Mouse (Mus musculus) embryonic facial prominence, embryonic 13.5 days (tissue): ENCODE results near the gene Tbcel. TPM values are rescaled to one million over a fixed set of nuclear protein-coding genes. Genes with fewer than 3 reads are reported as not detected.

Experiments used
- ATAC-seq: fragments of 200-750 bp; cut with Nextera tagmentation; 2 replicates; pipeline ENCODE4 v1.8.0; 2017; ENCODE audit warnings: low read depth; ENCODE audit not compliant: insufficient number of reproducible peaks, insufficient read depth, low FRiP score, low TSS enrichment
- H3K27ac ChIP-seq: fragments of 300-500 bp; sonication (generic); 2 replicates; pipeline ENCODE4 v1.5.1; 2015; ENCODE audit warnings: moderate library complexity, mild to moderate bottlenecking, inconsistent platforms
- H3K27me3 ChIP-seq: fragments of 300-500 bp; sonication (generic); 2 replicates; pipeline ENCODE4 v1.6.1; 2015; ENCODE audit warnings: mild to moderate bottlenecking, inconsistent platforms
- H3K36me3 ChIP-seq: fragments of 300-500 bp; sonication (generic); 2 replicates; pipeline ENCODE4 v1.6.1; 2015; ENCODE audit warnings: mild to moderate bottlenecking, inconsistent platforms
- H3K4me1 ChIP-seq: fragments of 300-500 bp; sonication (generic); 2 replicates; pipeline ENCODE4 v1.6.1; 2015; ENCODE audit warnings: inconsistent platforms
- H3K4me2 ChIP-seq: fragments of 300-500 bp; sonication (generic); 2 replicates; pipeline ENCODE4 v1.6.1; 2015; ENCODE audit warnings: moderate library complexity, mild to moderate bottlenecking, inconsistent platforms
- H3K4me3 ChIP-seq: fragments of 300-500 bp; sonication (generic); 2 replicates; pipeline ENCODE4 v1.5.1; 2015; ENCODE audit warnings: mild to moderate bottlenecking, inconsistent platforms
- H3K9ac ChIP-seq: fragments of 300-500 bp; sonication (generic); 2 replicates; pipeline ENCODE4 v1.6.1; 2015; ENCODE audit warnings: mild to moderate bottlenecking, inconsistent platforms
- H3K9me3 ChIP-seq: fragments of 300-500 bp; sonication (generic); 2 replicates; pipeline ENCODE4 v1.6.1; 2016; ENCODE audit warnings: inconsistent platforms
- WGBS: fragments of 180-500 bp; shearing (Covaris S2); methylation state at CpG from one replicate; pipeline ENCODE4 v1.1.7; 2015; ENCODE audit warnings: mixed read lengths; 5-methylcytosine and 5-hydroxymethylcytosine counted together
- polyA plus RNA-seq: library from polyadenylated mRNA; unstranded; fragments of >200 nt; fragmentation: Nextera tagmentation; extraction: Ambion mirVana; gene quantifications from 2 replicates; pipeline ENCODE4 v1.2.1, GENCODE M21; 2015

The Tbcel gene
- polyA plus RNA-seq, 1 experiment from 2014 or later = 4.9 TPM

DNA sequence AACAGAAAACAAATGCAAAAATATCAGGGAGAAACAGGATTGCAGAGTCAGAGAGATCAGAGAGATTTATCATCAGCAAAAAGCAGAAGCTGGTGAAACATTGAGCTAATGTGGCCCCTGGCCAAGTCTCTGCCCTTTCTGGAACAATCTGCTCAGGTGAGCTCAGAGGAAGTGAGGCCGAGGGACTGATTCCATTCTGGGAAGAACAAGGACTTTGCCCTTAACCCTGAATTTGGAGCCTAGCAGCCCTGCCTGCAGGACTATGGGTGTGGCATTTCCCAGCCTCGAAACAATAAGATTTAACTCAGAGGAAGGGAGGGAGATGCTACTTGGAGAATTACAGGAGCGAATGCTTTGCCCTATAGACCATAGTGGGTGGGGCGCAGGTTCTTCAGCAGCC lies 4.7 kb upstream of the Tbcel start:
- H3K27ac ChIP-seq = no peak overlapping the region
- ATAC-seq = no peak
- peaks cover 14% of the 10 kb centered on the region for H3K4me1 ChIP-seq
- WGBS = 69% methylated on average over 4 of the region's 4 CpGs
- no peak overlapping the region for H3K9ac ChIP-seq
- H3K4me3 ChIP-seq = no peak overlapping the region
- no peaks in the 10 kb centered on the region for H3K36me3 ChIP-seq
- no peaks in the 10 kb centered on the region for H3K9me3 ChIP-seq
- H3K27me3 ChIP-seq = no peaks in the 10 kb centered on the region; the same call in 1 of the 2 replicates
- no peak overlapping the region for H3K4me2 ChIP-seq

- Histone ChIP-seq H3K4me2 (no peak overlapping the region), H3K27ac (no peak overlapping the region), H3K9me3 (no peaks in the 10 kb centered on the region), H3K27me3 (no peaks in the 10 kb centered on the region; the same call in 1 of the 2 replicates), H3K4me1 (peaks cover 9% of the 10 kb centered on the region), H3K36me3 (no peaks in the 10 kb centered on the region), H3K4me3 (no peak overlapping the region), H3K9ac (no peak overlapping the region)
- 69% methylated on average over 7 of the region's 7 CpGs for WGBS
- no peak for ATAC-seq
Observed at GRCm38 (mm10) chr9:42508235-42508634, 626 bp upstream of the Tbcel start.

DNA sequence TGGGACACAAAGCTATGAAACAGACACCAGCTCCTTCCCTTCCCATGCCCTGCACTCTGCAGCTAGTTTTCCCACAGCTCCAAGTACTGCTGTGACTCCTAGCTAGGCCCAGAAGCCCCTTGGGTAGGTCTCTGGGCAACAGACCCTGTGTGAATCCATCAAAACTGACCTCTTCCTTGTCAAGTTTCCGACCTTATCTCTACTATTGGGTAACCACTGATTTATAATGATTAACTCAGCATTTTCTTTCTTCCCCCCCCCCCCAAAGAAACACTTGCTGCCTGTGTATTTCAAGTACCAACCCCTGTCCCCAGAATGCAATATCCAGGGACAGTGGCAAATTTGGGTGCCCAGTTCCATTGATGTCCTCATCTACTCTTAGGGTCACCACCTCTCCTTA lies 587 bp downstream of the Tbcel start:
- no peak overlapping the region for H3K9ac ChIP-seq
- no peak overlapping the region for H3K4me2 ChIP-seq
- peaks cover 9% of the 10 kb centered on the region for H3K4me1 ChIP-seq
- ATAC-seq = no peak
- WGBS = 70% methylated on average over 1 of the region's 1 CpGs
- no peaks in the 10 kb centered on the region for H3K9me3 ChIP-seq
- H3K4me3 ChIP-seq = no peak overlapping the region
- H3K36me3 ChIP-seq = no peaks in the 10 kb centered on the region
- H3K27ac ChIP-seq = no peak overlapping the region
- no peaks in the 10 kb centered on the region; the same call in 1 of the 2 replicates for H3K27me3 ChIP-seq

DNA sequence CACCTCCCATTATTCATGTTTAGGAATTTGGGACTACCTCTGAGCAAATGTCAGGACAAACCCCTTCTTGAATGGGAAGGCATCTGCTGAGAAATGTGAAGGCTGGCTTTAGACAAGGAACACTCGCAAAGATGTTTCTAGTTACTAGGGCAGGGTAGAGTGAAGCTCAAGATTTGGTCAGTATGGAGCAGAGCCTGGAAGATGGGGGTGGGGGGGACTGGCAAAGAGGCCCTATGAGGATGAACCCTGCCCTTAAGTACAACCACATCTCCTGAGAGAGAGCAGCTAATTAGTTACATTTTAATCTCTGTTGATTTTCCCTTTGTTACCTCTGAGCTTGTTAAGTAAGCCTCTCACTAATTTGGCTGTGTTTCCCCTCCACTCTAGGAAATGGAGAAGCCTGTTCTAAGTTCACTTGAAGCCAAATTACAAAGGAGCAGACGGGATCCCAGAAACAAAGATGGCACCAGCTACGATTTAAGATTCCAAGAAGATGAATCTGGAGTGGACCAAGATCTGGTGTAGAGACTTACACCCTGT lies 2.6 kb downstream of the Tbcel start:
- Histone ChIP-seq H3K9me3 (no peaks in the 10 kb centered on the region), H3K36me3 (no peaks in the 10 kb centered on the region), H3K4me2 (no peak overlapping the region), H3K27ac (no peak overlapping the region), H3K4me1 (peaks cover 9% of the 10 kb centered on the region), H3K9ac (no peak overlapping the region), H3K4me3 (no peak overlapping the region), H3K27me3 (no peaks in the 10 kb centered on the region; the same call in 1 of the 2 replicates)
- WGBS = 73% methylated on average over 3 of the region's 3 CpGs
- no peak for ATAC-seq

- Histone ChIP-seq H3K27me3 (no peaks in the 10 kb centered on the region; the same call in 1 of the 2 replicates), H3K36me3 (no peaks in the 10 kb centered on the region), H3K4me1 (peaks cover 9% of the 10 kb centered on the region), H3K4me3 (no peak overlapping the region), H3K9me3 (no peaks in the 10 kb centered on the region), H3K9ac (no peak overlapping the region), H3K4me2 (no peak overlapping the region), H3K27ac (no peak overlapping the region)
- no peak for ATAC-seq
- 64% methylated on average over 11 of the region's 11 CpGs for WGBS
Observed at GRCm38 (mm10) chr9:42504559-42504958, 3.0 kb downstream of the Tbcel start.

- Histone ChIP-seq H3K4me2 (no peak overlapping the region), H3K9ac (no peak overlapping the region), H3K27me3 (no peaks in the 10 kb centered on the region; the same call in 1 of the 2 replicates), H3K4me3 (no peak overlapping the region), H3K4me1 (peaks cover 9% of the 10 kb centered on the region), H3K9me3 (no peaks in the 10 kb centered on the region), H3K27ac (no peak overlapping the region), H3K36me3 (no peaks in the 10 kb centered on the region)
- ATAC-seq = 0 out of 2 replicates have a peak, but pooled peaks have one; percentile 20
- 44% methylated on average over 4 of the region's 4 CpGs for WGBS
Observed at GRCm38 (mm10) chr9:42503709-42504108, 3.9 kb downstream of the Tbcel start.

- 82% methylated on average over 2 of the region's 2 CpGs for WGBS
- H3K4me1 ChIP-seq = no peaks in the 10 kb centered on the region; the same call in 1 of the 2 replicates
- no peak overlapping the region for H3K9ac ChIP-seq
- no peaks in the 10 kb centered on the region for H3K36me3 ChIP-seq
- no peak overlapping the region for H3K4me3 ChIP-seq
- no peak overlapping the region for H3K4me2 ChIP-seq
- H3K27ac ChIP-seq = no peak overlapping the region
- no peak for ATAC-seq
- H3K9me3 ChIP-seq = no peaks in the 10 kb centered on the region
- no peaks in the 10 kb centered on the region; the same call in 1 of the 2 replicates for H3K27me3 ChIP-seq
Observed at GRCm38 (mm10) chr9:42496296-42496695, 11.3 kb downstream of the Tbcel start.

DNA sequence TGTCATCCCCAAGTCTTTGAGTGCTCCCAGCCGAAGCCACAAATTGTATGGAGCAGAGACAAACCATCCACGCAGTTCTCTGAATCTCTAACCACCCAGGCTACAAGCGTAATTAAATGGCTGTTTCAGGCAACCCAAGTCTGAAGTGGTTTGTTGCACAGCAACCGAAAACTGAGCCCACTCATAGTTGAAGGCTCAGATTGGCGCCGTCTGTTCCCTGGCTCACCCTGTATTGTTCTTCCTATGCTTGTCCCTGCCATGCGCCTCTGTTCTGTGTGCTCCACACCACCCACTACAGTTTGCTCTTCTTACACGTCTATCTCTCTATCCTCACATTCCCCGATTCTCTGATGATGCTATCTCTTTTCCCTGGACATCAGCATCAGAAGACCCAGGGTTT lies 15.8 kb downstream of the Tbcel start:
- ATAC-seq = no peak

GRCm38 (mm10) chr9:42490589-42491382 lies 16.8 kb downstream of the Tbcel start:
- no peaks in the 10 kb centered on the region for H3K27me3 ChIP-seq
- no peak overlapping the region for H3K4me2 ChIP-seq
- no peak overlapping the region for H3K4me3 ChIP-seq
- H3K9me3 ChIP-seq = no peaks in the 10 kb centered on the region
- no peak overlapping the region for H3K9ac ChIP-seq
- H3K4me1 ChIP-seq = no peaks in the 10 kb centered on the region; the same call in 1 of the 2 replicates
- 85% methylated on average over 16 of the region's 16 CpGs for WGBS
- H3K36me3 ChIP-seq = no peaks in the 10 kb centered on the region
- no peak for ATAC-seq
- H3K27ac ChIP-seq = no peak overlapping the region

More for the DNA sequence above, 15.8 kb downstream of the Tbcel start:
- 70% methylated on average over 9 of the region's 9 CpGs for WGBS
- Histone ChIP-seq H3K27ac (no peak overlapping the region), H3K9ac (no peak overlapping the region), H3K4me2 (no peak overlapping the region), H3K4me1 (no peaks in the 10 kb centered on the region; the same call in 1 of the 2 replicates), H3K36me3 (no peaks in the 10 kb centered on the region), H3K4me3 (no peak overlapping the region), H3K27me3 (no peaks in the 10 kb centered on the region), H3K9me3 (no peaks in the 10 kb centered on the region)

- Histone ChIP-seq H3K9ac (no peak overlapping the region), H3K4me3 (no peak overlapping the region), H3K36me3 (no peaks in the 10 kb centered on the region), H3K9me3 (no peaks in the 10 kb centered on the region), H3K27ac (no peak overlapping the region), H3K27me3 (no peaks in the 10 kb centered on the region), H3K4me2 (no peak overlapping the region), H3K4me1 (no peaks in the 10 kb centered on the region; the same call in 1 of the 2 replicates)
- ATAC-seq = no peak
- WGBS = 94% methylated on average over 1 of the region's 1 CpGs
Observed at GRCm38 (mm10) chr9:42488071-42488470, 19.5 kb downstream of the Tbcel start.

DNA sequence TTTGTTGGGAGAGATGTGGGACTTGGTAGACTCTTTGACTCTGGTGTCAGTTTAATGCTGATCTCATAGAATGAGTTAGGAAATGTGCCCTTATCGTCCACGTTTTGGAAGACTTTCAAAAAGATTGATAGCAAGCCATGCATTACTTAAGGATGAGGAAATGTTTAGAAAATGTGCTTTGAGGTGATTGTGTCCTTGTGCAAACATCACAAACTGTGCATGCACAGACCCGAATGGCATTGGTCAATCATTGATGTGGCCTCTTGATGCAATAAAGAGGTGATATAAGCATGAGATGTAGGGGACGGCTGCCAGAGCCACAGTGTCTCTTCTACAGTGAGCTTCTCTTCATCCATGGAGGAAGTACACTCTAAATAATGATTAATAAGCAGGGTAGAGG lies 20.7 kb downstream of the Tbcel start:
- no peaks in the 10 kb centered on the region for H3K9me3 ChIP-seq
- 87% methylated on average over 4 of the region's 4 CpGs for WGBS
- no peak for ATAC-seq
- H3K4me1 ChIP-seq = no peaks in the 10 kb centered on the region; the same call in 1 of the 2 replicates
- no peak overlapping the region for H3K4me3 ChIP-seq
- no peak overlapping the region for H3K9ac ChIP-seq
- H3K36me3 ChIP-seq = no peaks in the 10 kb centered on the region
- H3K27ac ChIP-seq = no peak overlapping the region
- no peak overlapping the region for H3K4me2 ChIP-seq
- H3K27me3 ChIP-seq = no peaks in the 10 kb centered on the region

- H3K36me3 ChIP-seq = no peaks in the 10 kb centered on the region
- no peak for ATAC-seq
- no peak overlapping the region for H3K4me3 ChIP-seq
- no peaks in the 10 kb centered on the region for H3K27me3 ChIP-seq
- H3K4me1 ChIP-seq = no peaks in the 10 kb centered on the region
- no peaks in the 10 kb centered on the region for H3K9me3 ChIP-seq
- H3K27ac ChIP-seq = no peak overlapping the region
- H3K4me2 ChIP-seq = no peak overlapping the region
- no peak overlapping the region for H3K9ac ChIP-seq
- WGBS = 90% methylated on average over 1 of the region's 1 CpGs
Observed at GRCm38 (mm10) chr9:42484667-42485066, 22.9 kb downstream of the Tbcel start.
